Mouse (Mus musculus): ENCODE results near the gene Chpf. TPM values are rescaled to one million over a fixed set of nuclear protein-coding genes. Genes with fewer than 3 reads are reported as not detected.

Chpf gene
- polyA plus RNA-seq, 1 experiment from 2014 or later, result 29.5 TPM

DNA sequence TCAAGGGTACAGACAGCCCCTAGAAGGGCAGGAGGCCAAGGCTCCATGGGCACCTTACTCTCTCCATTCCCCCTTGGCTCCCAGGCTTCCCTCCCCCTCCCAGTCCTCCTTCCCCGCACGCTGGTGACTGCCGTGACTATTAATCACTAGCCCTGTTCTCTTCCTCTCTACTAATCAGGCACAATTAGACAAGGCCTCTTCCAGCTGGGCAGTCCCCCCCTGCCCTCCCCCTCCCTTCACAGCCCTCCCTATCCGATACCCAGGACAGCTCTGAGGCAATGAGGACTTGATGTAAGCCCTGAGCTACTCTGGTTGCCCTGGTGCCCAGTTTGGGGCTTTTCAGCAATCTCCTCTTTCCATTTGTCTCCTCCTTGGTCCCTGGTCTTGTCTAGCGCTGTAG lies 23.2 kb downstream of the Chpf start:
- H3K9me3 ChIP-seq, result no peaks in the 10 kb centered on the region
- 38% methylated on average over 5 of the region's 5 CpGs for WGBS
- H3K4me2 ChIP-seq, result no peak overlapping the region
- no peaks in the 10 kb centered on the region for H3K36me3 ChIP-seq
- no peak overlapping the region for H3K27ac ChIP-seq
- ATAC-seq (ENCODE audit: borderline replicate concordance, extremely low read depth, low FRiP score, low TSS enrichment), result no peak
- H3K4me1 ChIP-seq, result peaks cover 26% of the 10 kb centered on the region
- no peak overlapping the region for H3K4me3 ChIP-seq
- H3K27me3 ChIP-seq, result peaks cover 80% of the 10 kb centered on the region
- no peak overlapping the region for H3K9ac ChIP-seq

- Histone ChIP-seq H3K27me3 (peaks cover 85% of the 10 kb centered on the region), H3K9ac (no peak overlapping the region), H3K4me3 (no peak overlapping the region), H3K9me3 (no peaks in the 10 kb centered on the region), H3K4me1 (peaks cover 31% of the 10 kb centered on the region), H3K36me3 (no peaks in the 10 kb centered on the region), H3K27ac (no peak overlapping the region), H3K4me2 (no peak overlapping the region)
- 68% methylated on average over 3 of the region's 3 CpGs for WGBS
- no peak for ATAC-seq (ENCODE audit: borderline replicate concordance, extremely low read depth, low FRiP score, low TSS enrichment)
These were observed 23.7 kb downstream of the Chpf start for GRCm38 (mm10) chr1:75455433-75455832.

DNA sequence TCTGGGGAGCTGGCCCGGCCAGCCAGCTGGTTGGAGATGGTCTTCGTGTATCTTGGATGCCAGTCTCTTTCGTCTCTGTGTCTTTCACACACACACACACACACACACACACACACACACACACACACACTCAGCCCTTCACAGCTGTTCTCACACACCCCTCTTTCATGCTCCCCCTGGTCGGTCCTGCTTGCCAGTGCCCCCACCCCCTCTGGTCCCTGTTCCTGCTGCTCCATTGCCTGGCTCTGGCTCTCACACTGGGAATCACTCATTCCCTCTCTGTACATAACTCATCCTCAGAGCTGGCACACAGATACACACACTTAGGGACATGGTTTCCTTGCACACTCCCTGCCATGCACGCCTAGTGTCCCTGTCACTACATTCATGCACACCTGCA lies 27.2 kb downstream of the Chpf start:
- H3K4me1 ChIP-seq, result peaks cover 42% of the 10 kb centered on the region
- H3K4me3 ChIP-seq, result no peak overlapping the region
- peaks cover 89% of the 10 kb centered on the region for H3K27me3 ChIP-seq
- H3K4me2 ChIP-seq, result no peak overlapping the region
- no peaks in the 10 kb centered on the region for H3K36me3 ChIP-seq
- H3K9me3 ChIP-seq, result no peaks in the 10 kb centered on the region
- no peak overlapping the region for H3K27ac ChIP-seq
- 55% methylated on average over 5 of the region's 5 CpGs for WGBS
- ATAC-seq (ENCODE audit: borderline replicate concordance, extremely low read depth, low FRiP score, low TSS enrichment), result no peak
- H3K9ac ChIP-seq, result no peak overlapping the region

DNA sequence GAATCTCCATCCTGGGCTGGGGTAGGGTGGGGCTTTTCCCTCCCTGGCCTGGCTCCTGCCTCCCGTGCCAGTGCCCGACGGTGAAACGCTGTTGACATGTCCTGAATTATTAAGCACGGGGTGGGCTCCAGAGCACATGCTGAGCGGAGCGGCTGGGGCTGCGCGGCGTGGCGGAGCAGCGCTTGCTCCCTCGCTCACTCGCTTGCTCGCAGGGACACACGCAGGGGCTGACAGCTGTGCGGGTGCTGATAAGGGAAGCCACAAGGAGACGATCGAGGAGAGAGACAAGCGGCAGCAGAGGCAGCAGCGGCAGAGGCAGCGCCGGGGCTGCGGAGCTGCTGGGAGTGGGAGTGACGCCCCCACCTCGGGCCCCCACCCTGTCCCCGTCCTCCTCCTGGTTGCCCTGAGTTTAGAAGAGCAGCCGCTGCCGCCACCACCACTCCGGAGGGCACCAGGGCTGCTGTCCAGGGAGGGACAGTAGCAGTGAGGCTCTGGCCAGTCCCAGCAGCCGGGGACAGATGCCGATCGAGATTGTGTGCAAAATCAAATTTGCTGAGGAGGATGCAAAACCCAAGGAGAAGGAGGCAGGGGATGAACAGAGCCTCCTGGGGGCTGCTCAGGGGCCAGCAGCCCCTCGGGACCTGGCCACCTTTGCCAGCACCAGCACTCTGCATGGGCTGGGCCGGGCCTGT lies 28.6 kb downstream of the Chpf start, which contains the start of gene Asic4:
Gene Asic4, plus strand, starts transcription at position 123 of the 692 bp plus-strand sequence.
- 2% methylated on average over 35 of the region's 35 CpGs for WGBS
- peaks cover 92% of the 10 kb centered on the region for H3K27me3 ChIP-seq
- H3K9me3 ChIP-seq, result no peaks in the 10 kb centered on the region
- H3K4me1 ChIP-seq, result peaks cover 56% of the 10 kb centered on the region
- H3K4me2 ChIP-seq, result peak within 1 kb of the TSS; percentile 52
- H3K36me3 ChIP-seq, result no peaks in the 10 kb centered on the region
- H3K9ac ChIP-seq, result no peak within 1 kb of the TSS; the same call in 1 of the 2 replicates
- no peak within 1 kb of the TSS for H3K27ac ChIP-seq
- peak; percentile 7; the same call in 1 of the 2 replicates for ATAC-seq (ENCODE audit: borderline replicate concordance, extremely low read depth, low FRiP score, low TSS enrichment)
- peak within 1 kb of the TSS; percentile 15 for H3K4me3 ChIP-seq

- Histone ChIP-seq H3K27ac (no peak overlapping the region), H3K4me1 (peaks cover 65% of the 10 kb centered on the region), H3K4me3 (no peak overlapping the region), H3K36me3 (no peaks in the 10 kb centered on the region), H3K9ac (no peak overlapping the region), H3K9me3 (no peaks in the 10 kb centered on the region), H3K27me3 (peaks cover 96% of the 10 kb centered on the region), H3K4me2 (0 out of 2 replicates have a peak overlapping the region, but pooled peaks have one; percentile 52)
- WGBS, result 5% methylated on average over 8 of the region's 8 CpGs
- ATAC-seq (ENCODE audit: borderline replicate concordance, extremely low read depth, low FRiP score, low TSS enrichment), result no peak
These were observed 29.6 kb downstream of the Chpf start for GRCm38 (mm10) chr1:75449377-75450135.

DNA sequence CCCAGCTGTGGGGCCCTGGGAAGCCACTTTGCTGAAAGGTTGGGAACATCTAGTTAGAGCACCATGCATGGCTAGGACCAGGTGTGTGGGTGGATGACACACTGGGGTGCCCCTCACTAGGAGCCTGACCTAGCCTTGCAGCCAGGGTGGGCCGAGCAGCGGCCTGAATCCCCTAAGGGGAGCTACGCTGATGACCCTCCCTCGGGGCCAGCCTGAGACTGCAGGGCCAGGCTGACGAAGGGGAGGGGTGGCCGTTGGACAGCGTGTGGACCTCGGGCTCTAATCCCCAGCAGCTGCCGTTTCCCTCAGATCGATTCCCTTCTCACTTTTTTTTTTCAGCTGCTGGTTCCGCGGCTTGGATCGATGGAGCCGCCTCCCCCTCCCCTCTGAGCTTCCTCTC lies 30.2 kb downstream of the Chpf start:
- H3K4me2 ChIP-seq, result no peak overlapping the region
- no peak overlapping the region for H3K9ac ChIP-seq
- H3K27me3 ChIP-seq, result peaks cover 93% of the 10 kb centered on the region
- no peaks in the 10 kb centered on the region for H3K36me3 ChIP-seq
- 8% methylated on average over 14 of the region's 14 CpGs for WGBS
- no peak overlapping the region for H3K27ac ChIP-seq
- peaks cover 68% of the 10 kb centered on the region for H3K4me1 ChIP-seq
- no peak for ATAC-seq (ENCODE audit: borderline replicate concordance, extremely low read depth, low FRiP score, low TSS enrichment)
- H3K4me3 ChIP-seq, result no peak overlapping the region
- no peaks in the 10 kb centered on the region for H3K9me3 ChIP-seq

GRCm38 (mm10) chr1:75448052-75448431 lies 31.1 kb downstream of the Chpf start:
- no peaks in the 10 kb centered on the region for H3K36me3 ChIP-seq
- H3K4me2 ChIP-seq, result peak overlapping the region; percentile 13; the same call in 1 of the 2 replicates
- no peak for ATAC-seq (ENCODE audit: borderline replicate concordance, extremely low read depth, low FRiP score, low TSS enrichment)
- 6% methylated on average over 7 of the region's 7 CpGs for WGBS
- no peak overlapping the region for H3K4me3 ChIP-seq
- peaks cover 71% of the 10 kb centered on the region for H3K4me1 ChIP-seq
- peaks cover 85% of the 10 kb centered on the region for H3K27me3 ChIP-seq
- H3K9me3 ChIP-seq, result no peaks in the 10 kb centered on the region
- no peak overlapping the region for H3K9ac ChIP-seq
- no peak overlapping the region for H3K27ac ChIP-seq

DNA sequence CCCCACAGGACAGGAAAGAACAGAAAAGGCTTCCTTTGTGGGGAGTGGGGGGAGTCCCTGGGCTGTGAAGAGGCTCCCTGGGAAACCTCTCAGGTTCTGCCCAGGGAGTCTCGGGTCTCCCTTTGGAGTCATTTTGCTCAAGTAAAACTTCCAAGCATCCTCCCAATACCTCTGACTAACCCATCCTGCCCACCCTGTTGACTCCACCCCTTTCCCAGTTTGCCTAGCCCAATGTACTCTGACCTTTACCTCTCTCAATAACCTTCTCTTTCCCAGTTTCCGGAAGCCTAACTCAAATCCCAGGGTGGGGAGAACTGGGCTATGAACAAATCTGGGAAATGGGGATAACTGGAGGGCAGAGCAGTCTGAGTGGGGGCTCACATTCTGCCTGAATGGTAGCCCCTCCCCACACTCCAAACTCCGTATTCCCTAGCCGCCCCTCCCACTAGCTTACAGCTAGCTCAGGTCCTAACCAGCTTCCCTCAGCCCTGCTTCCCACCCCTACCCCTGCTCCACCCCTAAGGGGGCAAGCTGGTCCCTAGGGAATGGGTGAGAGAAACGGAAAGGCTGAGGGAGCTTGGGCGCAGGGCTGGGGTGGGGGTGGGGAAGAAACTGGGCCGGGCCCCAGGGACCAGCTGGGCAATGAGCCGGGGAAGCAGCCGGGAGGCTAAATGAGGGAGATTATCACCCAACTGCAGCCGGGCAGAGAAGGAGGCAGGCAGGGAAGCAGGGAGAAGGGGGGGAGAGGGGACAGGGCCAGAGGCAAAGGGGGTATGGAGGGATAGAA lies 31.6 kb downstream of the Chpf start:
- Histone ChIP-seq H3K4me3 (no peak overlapping the region), H3K9me3 (no peaks in the 10 kb centered on the region), H3K4me1 (peaks cover 77% of the 10 kb centered on the region), H3K36me3 (no peaks in the 10 kb centered on the region), H3K27me3 (peaks cover 79% of the 10 kb centered on the region), H3K9ac (no peak overlapping the region), H3K27ac (no peak overlapping the region), H3K4me2 (peak overlapping the region; percentile 4; the same call in 1 of the 2 replicates)
- ATAC-seq (ENCODE audit: borderline replicate concordance, extremely low read depth, low FRiP score, low TSS enrichment), result no peak
- WGBS, result 4% methylated on average over 10 of the region's 10 CpGs

DNA sequence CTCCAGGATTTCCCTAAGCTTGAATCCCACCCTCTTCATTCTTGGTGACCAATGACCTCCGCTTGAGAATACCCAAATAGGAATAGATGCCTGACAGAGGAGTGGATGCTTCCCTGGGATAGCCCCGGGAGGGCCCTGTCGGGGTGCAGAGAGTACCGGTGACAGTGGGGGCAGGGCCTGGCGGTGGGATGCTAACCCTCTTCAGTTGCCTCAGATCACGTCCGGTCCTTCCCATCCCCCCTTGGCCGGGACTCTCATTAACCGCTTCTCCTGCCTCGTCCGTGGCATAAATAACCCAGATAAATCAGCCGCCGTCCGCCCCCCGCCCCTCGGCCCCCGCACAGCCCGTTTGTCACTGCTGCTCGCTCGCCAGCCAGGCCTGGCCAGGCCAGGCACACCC lies 32.5 kb downstream of the Chpf start:
- 3% methylated on average over 19 of the region's 20 CpGs for WGBS
- no peak for ATAC-seq (ENCODE audit: borderline replicate concordance, extremely low read depth, low FRiP score, low TSS enrichment)
- H3K9ac ChIP-seq, result no peak overlapping the region
- H3K4me2 ChIP-seq, result peak overlapping the region; percentile 43; the same call in 1 of the 2 replicates
- H3K9me3 ChIP-seq, result no peaks in the 10 kb centered on the region
- no peak overlapping the region for H3K4me3 ChIP-seq
- peak overlapping the region; percentile 18; the same call in 1 of the 2 replicates for H3K27ac ChIP-seq
- H3K4me1 ChIP-seq, result peaks cover 82% of the 10 kb centered on the region
- H3K36me3 ChIP-seq, result no peaks in the 10 kb centered on the region
- peaks cover 71% of the 10 kb centered on the region for H3K27me3 ChIP-seq

DNA sequence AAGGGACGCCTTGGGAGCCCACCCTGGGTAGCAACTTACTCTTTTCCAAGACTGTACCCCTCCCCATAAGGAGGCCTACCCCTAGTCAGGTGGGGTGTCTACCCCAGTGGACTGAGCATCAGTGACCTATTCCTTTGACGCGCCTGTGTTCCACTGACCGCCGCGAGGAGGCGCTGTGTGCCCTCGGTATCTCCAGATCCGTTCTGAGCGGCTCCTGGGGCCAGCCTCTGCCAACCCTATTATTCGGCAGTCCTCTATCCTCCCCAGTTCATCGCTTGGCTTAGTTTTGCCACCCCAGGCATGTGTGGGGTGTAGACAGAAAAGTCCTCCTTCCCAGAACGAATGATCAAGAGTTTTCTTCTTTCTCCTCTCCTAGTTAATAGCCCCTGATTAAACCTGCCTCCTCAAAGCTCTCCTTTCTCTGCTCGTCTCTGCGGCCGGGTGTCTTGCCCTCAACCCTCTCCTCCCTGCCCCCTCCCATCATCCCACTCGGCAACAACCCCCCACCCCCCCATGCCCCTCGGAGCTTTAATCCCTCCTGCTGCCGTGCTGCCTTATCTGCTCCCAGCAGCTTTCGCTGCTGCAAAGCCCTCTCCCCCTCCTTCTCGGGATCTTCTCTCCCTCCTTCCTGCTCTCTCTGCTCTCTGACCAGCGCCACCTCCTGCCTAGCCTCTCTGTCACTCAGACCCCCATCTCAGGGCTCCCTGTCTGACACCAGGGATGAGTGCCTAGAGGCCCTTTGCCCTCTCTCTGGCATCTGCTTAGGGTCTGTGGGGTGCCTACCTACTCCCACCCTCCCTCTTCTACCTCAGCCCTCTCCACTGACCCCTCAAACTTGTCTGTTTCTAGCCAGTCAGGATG lies 33.1 kb downstream of the Chpf start:
- H3K27me3 ChIP-seq, result peaks cover 64% of the 10 kb centered on the region
- H3K36me3 ChIP-seq, result no peaks in the 10 kb centered on the region
- H3K4me2 ChIP-seq, result peak overlapping the region; percentile 43
- WGBS, result 1% methylated on average over 22 of the region's 22 CpGs
- no peak overlapping the region for H3K9ac ChIP-seq
- H3K9me3 ChIP-seq, result no peaks in the 10 kb centered on the region
- peaks cover 79% of the 10 kb centered on the region for H3K4me1 ChIP-seq
- peak; percentile 12; the same call in 1 of the 2 replicates for ATAC-seq (ENCODE audit: borderline replicate concordance, extremely low read depth, low FRiP score, low TSS enrichment)
- H3K4me3 ChIP-seq, result peak overlapping the region; percentile 9; the same call in 1 of the 2 replicates
- H3K27ac ChIP-seq, result peak overlapping the region; percentile 18; the same call in 1 of the 2 replicates

Measured in lung, embryonic 15.5 days (tissue).